Mouse (Mus musculus) small intestine, adult 2 months (tissue): ENCODE measurements around the gene Arid4b. TPM values are rescaled to one million over a fixed set of nuclear protein-coding genes. Genes with fewer than 3 reads are reported as not detected.
A peak's percentile ranks its signal among the peaks of the same experiment; 100 is the strongest.
"Not testable (repeated sequence)": the region's sequence is repeated elsewhere in the genome, so short reads cannot be mapped to it uniquely, and the experiment has no call there.

Source experiments
- H3K27ac ChIP-seq: fragments of 200-500 bp; 2 replicates; pipeline ENCODE4 v1.5.1; 2012; ENCODE audit warnings: low read depth, low read length, control low read depth, inconsistent platforms; ENCODE audit not compliant: insufficient read depth
- H3K27me3 ChIP-seq: fragments of 200-500 bp; 2 replicates; pipeline ENCODE4 v1.6.1; 2012; ENCODE audit warnings: mild to moderate bottlenecking, moderate library complexity, low read length, inconsistent platforms; ENCODE audit not compliant: control insufficient read depth, insufficient read depth
- H3K36me3 ChIP-seq: fragments of 200-500 bp; 2 replicates; pipeline ENCODE4 v1.6.1; 2012; ENCODE audit warnings: mild to moderate bottlenecking, low read length, control low read depth, inconsistent platforms; ENCODE audit not compliant: control insufficient read depth, insufficient read depth
- H3K4me1 ChIP-seq: fragments of 200-500 bp; 2 replicates; pipeline ENCODE4 v1.6.1; 2012; ENCODE audit warnings: low read length, inconsistent platforms, mixed read lengths; ENCODE audit not compliant: control insufficient read depth, insufficient read depth, insufficient read length
- H3K4me3 ChIP-seq: fragments of 200-500 bp; 2 replicates; pipeline ENCODE4 v1.5.1; 2012; ENCODE audit warnings: low read depth, mild to moderate bottlenecking, control low read depth, inconsistent platforms, low read length, moderate library complexity
- CTCF ChIP-seq: fragments of 200-500 bp; IDR thresholded peaks from 2 replicates; pipeline ENCODE4 v1.5.1; 2012; ENCODE audit warnings: low read depth, mild to moderate bottlenecking, control low read depth, inconsistent platforms, low read length, moderate library complexity, mixed read lengths; ENCODE audit not compliant: insufficient replicate concordance, insufficient read length; ENCODE audit errors: extremely low read depth
- POLR2A ChIP-seq: fragments of 200-500 bp; IDR thresholded peaks from 2 replicates; pipeline ENCODE4 v1.6.1; 2012; ENCODE audit warnings: low read depth, mild to moderate bottlenecking, control low read depth, inconsistent platforms, low read length, moderate library complexity
- WGBS: fragments of 180-500 bp; shearing (Covaris S2); methylation state at CpG from one replicate; pipeline ENCODE4 v1.1.7; 2018; 5-methylcytosine and 5-hydroxymethylcytosine counted together
- polyA plus RNA-seq: library from polyadenylated mRNA; depleted of rRNA; stranded (reverse); fragments of >200 nt; gene quantifications from 2 replicates; pipeline ENCODE4 v1.2.3, GENCODE M21; 2012; rRNA removed

Arid4b gene
- 1.7 and 2.9 TPM in 2 replicates for polyA plus RNA-seq

- Histone ChIP-seq H3K36me3 (peaks cover 2% of the 10 kb centered on the region), H3K4me3 (peak within 1 kb of the TSS; percentile 98), H3K4me1 (peaks cover 3% of the 10 kb centered on the region), H3K27me3 (no peaks in the 10 kb centered on the region), H3K27ac (peak within 1 kb of the TSS; percentile 95)
- under 1% methylated on average over 64 of the region's 64 CpGs for WGBS
- TF ChIP-seq CTCF (no peak), POLR2A (peak; percentile 91)
Measured at GRCm38 (mm10) chr13:14063013-14063941, at the start of gene Arid4b, which contains the start of gene Ggps1. Arid4b (plus strand) TSS chr13:14063232. Ggps1 (minus strand) TSS chr13:14063488.

- Histone ChIP-seq H3K4me1 (peaks cover 4% of the 10 kb centered on the region; the same call in 1 of the 2 replicates), H3K27me3 (no peaks in the 10 kb centered on the region), H3K27ac (no peak overlapping the region), H3K36me3 (peaks cover 27% of the 10 kb centered on the region), H3K4me3 (no peak overlapping the region)
- TF ChIP-seq CTCF: no peak
- no peak for TF ChIP-seq POLR2A
- WGBS: 90% methylated on average over 2 of the region's 2 CpGs
Measured at GRCm38 (mm10) chr13:14014001-14014400, 49.0 kb upstream of the Arid4b start.

- H3K4me3 ChIP-seq: no peak overlapping the region
- TF ChIP-seq CTCF (no peak), POLR2A (no peak)
- H3K4me1 ChIP-seq: peaks cover 4% of the 10 kb centered on the region; the same call in 1 of the 2 replicates
- no peak overlapping the region for H3K27ac ChIP-seq
- H3K36me3 ChIP-seq: peaks cover 29% of the 10 kb centered on the region
- WGBS: 90% methylated on average over 4 of the region's 4 CpGs
- H3K27me3 ChIP-seq: no peaks in the 10 kb centered on the region
Measured at GRCm38 (mm10) chr13:14014540-14014939, 48.5 kb upstream of the Arid4b start.

GRCm38 (mm10) chr13:14015609-14016008, 47.4 kb upstream of the Arid4b start:
- TF ChIP-seq POLR2A (no peak), CTCF (no peak)
- 77% methylated on average over 6 of the region's 6 CpGs for WGBS
- H3K36me3 ChIP-seq: peaks cover 26% of the 10 kb centered on the region
- no peaks in the 10 kb centered on the region; the same call in 1 of the 2 replicates for H3K4me1 ChIP-seq
- no peak overlapping the region for H3K27ac ChIP-seq
- H3K4me3 ChIP-seq: no peak overlapping the region
- no peaks in the 10 kb centered on the region for H3K27me3 ChIP-seq

- TF ChIP-seq CTCF (no peak), POLR2A (no peak)
- no peak overlapping the region for H3K4me3 ChIP-seq
Measured at GRCm38 (mm10) chr13:14018283-14018682, 44.7 kb upstream of the Arid4b start.

GRCm38 (mm10) chr13:14018852-14019251, 44.2 kb upstream of the Arid4b start:
- no peak for TF ChIP-seq CTCF
- TF ChIP-seq POLR2A: no peak
- Histone ChIP-seq H3K4me3 (no peak overlapping the region), H3K36me3 (peaks cover 18% of the 10 kb centered on the region), H3K27ac (no peak overlapping the region), H3K4me1 (no peaks in the 10 kb centered on the region), H3K27me3 (no peaks in the 10 kb centered on the region)
- WGBS: 90% methylated on average over 3 of the region's 3 CpGs

More at GRCm38 (mm10) chr13:14018283-14018682, 44.7 kb upstream of the Arid4b start:
- no peak overlapping the region for H3K27ac ChIP-seq
- no peaks in the 10 kb centered on the region for H3K27me3 ChIP-seq
- H3K36me3 ChIP-seq: peaks cover 20% of the 10 kb centered on the region
- no peaks in the 10 kb centered on the region for H3K4me1 ChIP-seq

- not testable (repeated sequence) for H3K36me3 ChIP-seq, H3K27me3 ChIP-seq, H3K4me3 ChIP-seq, H3K27ac ChIP-seq, H3K4me1 ChIP-seq
- 80% methylated on average over 11 of the region's 12 CpGs for WGBS
Measured at GRCm38 (mm10) chr13:14021417-14021816, 41.6 kb upstream of the Arid4b start.
